Mouse (Mus musculus): Measurements from ENCODE around the gene Fam71d. TPM values are rescaled to one million over a fixed set of nuclear protein-coding genes. Genes with fewer than 3 reads are reported as not detected.
A peak's percentile ranks its signal among the peaks of the same experiment; 100 is the strongest.

Fam71d gene
- polyA plus RNA-seq, 1 experiment from 2014 or later = not detected

DNA sequence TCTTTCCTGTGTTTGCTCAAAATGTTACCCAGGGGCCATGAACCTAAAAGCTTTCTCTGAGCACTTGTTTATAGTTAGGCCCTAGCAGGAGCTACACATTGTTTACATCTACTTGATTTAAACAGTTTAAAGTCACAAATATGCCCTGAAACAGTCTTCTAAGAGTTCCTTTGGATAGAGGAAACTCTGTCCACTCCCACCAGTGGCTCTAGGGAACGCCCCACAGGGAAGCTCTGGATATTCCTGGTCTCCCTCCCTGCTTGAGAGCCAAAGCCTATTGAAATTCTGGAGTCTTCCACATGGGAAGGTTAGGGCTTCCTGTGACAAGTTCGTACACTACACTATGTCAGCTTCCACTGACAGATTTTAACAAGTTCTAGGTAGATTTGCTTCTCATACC lies 48.3 kb downstream of the Fam71d start:
- no peaks in the 10 kb centered on the region for H3K9me3 ChIP-seq
- no peak overlapping the region for H3K4me2 ChIP-seq (replicated peaks)
- no peaks in the 10 kb centered on the region for H3K27me3 ChIP-seq (replicated peaks)
- no peaks in the 10 kb centered on the region for H3K4me1 ChIP-seq
- H3K9ac ChIP-seq = no peak overlapping the region
- ATAC-seq (ENCODE audit: low FRiP score, low read depth) = no peak
- no peaks in the 10 kb centered on the region for H3K36me3 ChIP-seq
- H3K27ac ChIP-seq = no peak overlapping the region
- WGBS = 78% methylated on average over 2 of the region's 2 CpGs
- H3K4me3 ChIP-seq = no peak overlapping the region

DNA sequence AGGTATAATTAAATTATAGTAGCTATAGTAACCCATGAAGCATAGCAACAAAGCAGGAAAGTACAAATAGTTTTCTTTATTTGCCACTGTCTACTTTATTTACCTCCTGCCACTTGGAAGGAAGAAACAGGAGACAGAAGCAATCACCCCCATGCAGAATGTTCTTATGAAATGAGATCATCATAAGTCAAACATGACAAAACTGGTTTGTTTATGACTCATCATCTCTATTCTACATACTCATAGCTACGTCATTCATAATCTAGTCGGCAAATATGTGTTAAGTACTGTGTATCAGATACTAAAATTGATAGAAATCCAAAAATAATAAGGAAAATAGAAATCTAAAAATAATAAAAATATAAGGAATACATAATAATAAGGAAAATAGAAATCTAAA lies 49.0 kb downstream of the Fam71d start:
- Histone ChIP-seq H3K4me2 (replicated peaks) (no peak overlapping the region), H3K9me3 (no peaks in the 10 kb centered on the region), H3K9ac (no peak overlapping the region), H3K27ac (no peak overlapping the region), H3K4me1 (no peaks in the 10 kb centered on the region), H3K27me3 (replicated peaks) (no peaks in the 10 kb centered on the region), H3K4me3 (no peak overlapping the region), H3K36me3 (no peaks in the 10 kb centered on the region)
- no peak for ATAC-seq (ENCODE audit: low FRiP score, low read depth)
- 91% methylated on average over 2 of the region's 2 CpGs for WGBS

DNA sequence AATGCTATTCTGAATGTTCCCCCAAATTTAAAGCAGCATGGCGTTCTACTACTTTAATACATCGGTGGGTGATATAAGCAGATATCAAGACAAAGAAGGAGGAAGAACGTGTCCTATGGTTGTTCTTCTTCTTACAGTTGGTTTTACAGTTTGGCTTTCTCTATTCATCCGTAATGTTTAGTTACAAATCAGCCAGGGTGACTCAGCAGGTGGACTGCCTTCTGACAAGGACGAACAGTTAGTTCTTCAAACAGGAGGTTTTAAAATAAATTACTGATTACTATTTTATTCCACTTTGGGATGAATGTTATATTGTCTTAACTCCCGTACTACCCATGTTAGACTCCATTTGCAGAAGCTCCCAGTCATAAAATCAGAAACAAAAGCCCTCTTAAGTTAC lies 54.9 kb downstream of the Fam71d start:
- no peaks in the 10 kb centered on the region for H3K4me1 ChIP-seq
- H3K9ac ChIP-seq = no peak overlapping the region
- H3K27ac ChIP-seq = no peak overlapping the region
- H3K27me3 ChIP-seq (replicated peaks) = no peaks in the 10 kb centered on the region
- no peaks in the 10 kb centered on the region for H3K36me3 ChIP-seq
- no peaks in the 10 kb centered on the region for H3K9me3 ChIP-seq
- no peak overlapping the region for H3K4me3 ChIP-seq
- ATAC-seq (ENCODE audit: low FRiP score, low read depth) = no peak
- WGBS = 70% methylated on average over 6 of the region's 6 CpGs
- no peak overlapping the region for H3K4me2 ChIP-seq (replicated peaks)

DNA sequence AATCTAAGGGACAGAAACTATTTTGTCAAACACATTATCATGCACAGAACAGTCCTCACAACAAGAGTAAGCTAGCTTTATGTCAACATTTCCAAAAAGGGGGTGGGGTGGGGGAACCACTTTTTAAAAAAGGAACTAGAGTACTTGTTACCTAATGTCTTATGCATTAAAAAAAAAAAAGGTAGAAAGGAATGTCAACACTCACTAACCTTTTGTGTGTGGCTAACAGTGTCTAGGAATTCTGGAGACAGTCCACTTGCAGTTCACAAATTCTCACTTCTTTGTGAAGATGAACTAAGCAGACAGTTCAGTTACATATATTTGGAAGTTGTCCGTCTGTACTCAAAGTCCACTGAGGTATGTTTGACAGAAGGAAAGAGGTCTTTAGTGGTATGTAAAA lies 56.1 kb downstream of the Fam71d start:
- no peak for ATAC-seq (ENCODE audit: low FRiP score, low read depth)
- Histone ChIP-seq H3K4me2 (replicated peaks) (peak overlapping the region; percentile 94), H3K9ac (no peak overlapping the region), H3K27me3 (replicated peaks) (no peaks in the 10 kb centered on the region), H3K4me3 (no peak overlapping the region), H3K4me1 (no peaks in the 10 kb centered on the region), H3K9me3 (no peaks in the 10 kb centered on the region), H3K36me3 (no peaks in the 10 kb centered on the region), H3K27ac (no peak overlapping the region)
- WGBS = 50% methylated on average over 1 of the region's 1 CpGs

DNA sequence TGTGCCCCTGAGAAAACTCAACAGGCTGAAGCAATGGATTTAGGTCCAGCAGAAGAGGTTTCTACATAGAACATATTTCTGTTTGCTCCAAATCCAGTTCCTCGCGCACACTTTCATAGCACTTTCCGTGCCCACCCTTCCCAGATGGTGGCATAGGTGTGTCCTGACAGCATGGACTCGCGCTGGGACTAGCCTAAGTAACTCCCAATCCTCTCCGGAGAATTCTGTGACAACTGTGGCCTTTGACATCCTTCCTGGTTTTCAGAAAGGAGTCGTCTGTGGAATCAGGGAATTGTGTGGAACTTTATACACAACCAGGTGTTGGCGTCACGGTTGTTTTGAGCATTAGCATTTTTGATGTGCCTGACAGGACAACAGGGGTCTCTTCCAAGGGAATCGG lies 56.8 kb downstream of the Fam71d start:
- Histone ChIP-seq H3K4me1 (no peaks in the 10 kb centered on the region), H3K27ac (no peak overlapping the region), H3K36me3 (no peaks in the 10 kb centered on the region), H3K27me3 (replicated peaks) (no peaks in the 10 kb centered on the region), H3K9me3 (no peaks in the 10 kb centered on the region), H3K4me2 (replicated peaks) (peak overlapping the region; percentile 94), H3K9ac (peak overlapping the region; percentile 38), H3K4me3 (peak overlapping the region; percentile 83)
- peak; percentile 39 for ATAC-seq (ENCODE audit: low FRiP score, low read depth)
- under 1% methylated on average over 10 of the region's 10 CpGs for WGBS

DNA sequence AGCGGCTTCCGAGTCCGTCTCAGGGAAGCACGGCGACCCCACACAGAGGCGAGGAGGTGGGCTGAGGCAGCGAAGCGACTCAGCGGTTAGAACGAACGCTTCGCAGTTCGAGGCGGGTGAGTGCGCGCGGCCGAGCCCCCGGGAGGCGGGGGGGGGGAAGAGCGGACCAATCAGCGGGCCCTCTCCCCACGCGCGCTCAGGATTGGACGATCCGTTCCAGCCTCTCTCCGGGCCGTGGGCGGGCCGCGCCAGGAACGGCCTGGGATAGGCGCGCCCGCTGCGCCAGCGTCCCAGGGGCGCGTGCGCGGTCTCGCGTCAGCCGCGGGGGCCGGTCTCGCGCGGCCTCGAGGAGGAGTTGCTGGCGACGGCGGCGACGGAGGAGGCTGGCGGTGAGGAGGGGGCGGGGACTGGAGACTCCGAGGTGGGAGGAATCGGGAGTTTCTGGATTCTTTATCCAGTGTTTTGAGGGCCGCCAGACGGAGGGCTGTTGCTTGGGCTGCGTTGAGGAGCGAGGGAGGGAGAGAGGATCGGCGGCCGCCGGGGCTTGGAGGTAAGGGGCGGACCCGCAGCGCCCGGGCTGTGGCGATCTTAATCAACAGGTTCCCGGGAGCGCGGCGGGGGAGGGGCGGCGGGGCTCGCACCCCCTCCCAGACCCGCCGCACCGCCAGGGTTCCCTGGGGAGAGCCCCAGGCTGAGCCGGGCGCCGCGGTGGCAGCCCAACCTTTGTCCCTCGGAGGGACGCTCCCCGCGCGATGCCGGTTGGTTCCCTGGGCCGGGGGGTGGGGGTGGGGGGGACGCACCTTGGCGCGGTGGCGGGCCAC lies 57.4 kb downstream of the Fam71d start, which contains the start of gene Mpp5:
Mpp5 (plus strand) TSS at position 351 of the 821 bp plus-strand sequence.
- no peaks in the 10 kb centered on the region for H3K4me1 ChIP-seq
- peak within 1 kb of the TSS; percentile 88 for H3K9ac ChIP-seq
- no peaks in the 10 kb centered on the region for H3K27me3 ChIP-seq (replicated peaks)
- H3K36me3 ChIP-seq = no peaks in the 10 kb centered on the region
- peak within 1 kb of the TSS; percentile 83 for H3K4me3 ChIP-seq
- ATAC-seq (ENCODE audit: low FRiP score, low read depth) = peak; percentile 100
- WGBS = under 1% methylated on average over 93 of the region's 98 CpGs
- H3K9me3 ChIP-seq = no peaks in the 10 kb centered on the region
- H3K4me2 ChIP-seq (replicated peaks) = peak within 1 kb of the TSS; percentile 94
- H3K27ac ChIP-seq = peak within 1 kb of the TSS; percentile 72; the same call in 1 of the 2 replicates

DNA sequence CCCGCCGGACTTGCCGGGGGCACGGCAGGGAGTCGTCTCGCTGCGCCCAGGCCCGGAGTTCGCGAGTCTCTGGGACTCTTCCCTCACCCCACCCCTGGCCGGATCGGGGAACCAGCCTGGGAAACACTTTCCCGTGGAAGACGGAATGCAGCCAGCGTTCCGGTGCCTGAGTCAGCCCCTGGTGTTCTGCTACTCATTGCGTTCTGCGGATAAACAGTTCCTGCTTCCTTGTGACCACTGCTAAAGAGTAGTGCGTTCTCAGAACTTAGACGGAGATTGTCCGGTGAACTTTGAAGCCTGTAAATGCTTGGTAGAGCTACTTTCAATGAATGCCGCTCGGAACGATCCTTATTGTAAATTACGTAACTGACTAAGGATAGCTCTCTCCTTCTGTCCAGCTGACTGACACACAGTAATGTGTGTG lies 58.1 kb downstream of the Fam71d start:
- Histone ChIP-seq H3K4me3 (peak overlapping the region; percentile 83), H3K4me2 (replicated peaks) (peak overlapping the region; percentile 94), H3K36me3 (no peaks in the 10 kb centered on the region), H3K4me1 (no peaks in the 10 kb centered on the region), H3K27me3 (replicated peaks) (no peaks in the 10 kb centered on the region), H3K27ac (peak overlapping the region; percentile 72; the same call in 1 of the 2 replicates), H3K9ac (peak overlapping the region; percentile 88), H3K9me3 (no peaks in the 10 kb centered on the region)
- peak; percentile 41 for ATAC-seq (ENCODE audit: low FRiP score, low read depth)
- under 1% methylated on average over 25 of the region's 25 CpGs for WGBS

GRCm38 (mm10) chr12:78761979-78762378 lies 70.6 kb downstream of the Fam71d start:
- ATAC-seq (ENCODE audit: low FRiP score, low read depth) = no peak
- Histone ChIP-seq H3K4me2 (replicated peaks) (no peak overlapping the region), H3K27ac (no peak overlapping the region)

GRCm38 (mm10) chr12:78769031-78769713 lies 77.8 kb downstream of the Fam71d start:
- Histone ChIP-seq H3K36me3 (peaks cover 2% of the 10 kb centered on the region; the same call in 1 of the 2 replicates), H3K9me3 (no peaks in the 10 kb centered on the region), H3K9ac (no peak overlapping the region), H3K4me1 (no peaks in the 10 kb centered on the region), H3K27ac (no peak overlapping the region), H3K4me2 (replicated peaks) (no peak overlapping the region), H3K27me3 (replicated peaks) (no peaks in the 10 kb centered on the region), H3K4me3 (no peak overlapping the region)
- 86% methylated on average over 6 of the region's 6 CpGs for WGBS
- ATAC-seq (ENCODE audit: low FRiP score, low read depth) = no peak

More at GRCm38 (mm10) chr12:78761979-78762378, 70.6 kb downstream of the Fam71d start:
- Histone ChIP-seq H3K9ac (no peak overlapping the region), H3K36me3 (no peaks in the 10 kb centered on the region), H3K9me3 (no peaks in the 10 kb centered on the region), H3K4me1 (no peaks in the 10 kb centered on the region), H3K27me3 (replicated peaks) (no peaks in the 10 kb centered on the region), H3K4me3 (no peak overlapping the region)

GRCm38 (mm10) chr12:78773211-78773610 lies 81.9 kb downstream of the Fam71d start:
- Histone ChIP-seq H3K27ac (no peak overlapping the region), H3K9me3 (no peaks in the 10 kb centered on the region), H3K27me3 (replicated peaks) (no peaks in the 10 kb centered on the region), H3K4me2 (replicated peaks) (no peak overlapping the region), H3K4me1 (0 out of 2 replicates have a peak, but pooled peaks cover 5% of the 10 kb centered on the region), H3K9ac (no peak overlapping the region), H3K4me3 (no peak overlapping the region), H3K36me3 (peaks cover 2% of the 10 kb centered on the region; the same call in 1 of the 2 replicates)
- 75% methylated on average over 2 of the region's 2 CpGs for WGBS
- no peak for ATAC-seq (ENCODE audit: low FRiP score, low read depth)

DNA sequence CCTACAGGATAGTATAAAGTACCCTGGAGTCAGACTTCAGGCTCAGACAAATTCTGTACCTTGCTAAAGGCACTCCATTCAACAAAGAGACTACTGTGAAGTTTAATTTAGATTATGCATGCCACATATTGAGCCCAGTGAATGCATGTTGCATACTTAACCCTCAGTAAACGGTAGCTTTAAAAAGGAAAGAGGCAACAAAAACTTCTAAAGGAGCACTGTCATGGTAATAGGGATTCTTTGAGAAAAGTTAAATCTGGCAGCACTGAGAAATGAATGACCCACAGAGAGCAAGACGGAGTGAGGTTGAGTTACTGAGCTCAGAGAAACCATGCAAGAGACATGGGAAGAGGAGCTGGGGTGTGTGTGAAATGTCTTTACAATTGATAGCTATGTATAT lies 86.6 kb downstream of the Fam71d start:
- 3% methylated on average over 2 of the region's 2 CpGs for WGBS
- Histone ChIP-seq H3K4me3 (no peak overlapping the region), H3K4me1 (0 out of 2 replicates have a peak, but pooled peaks cover 11% of the 10 kb centered on the region), H3K9ac (no peak overlapping the region), H3K4me2 (replicated peaks) (0 out of 2 replicates have a peak overlapping the region, but pooled peaks have one; percentile 12), H3K27ac (no peak overlapping the region), H3K27me3 (replicated peaks) (no peaks in the 10 kb centered on the region), H3K36me3 (peaks cover 2% of the 10 kb centered on the region; the same call in 1 of the 2 replicates), H3K9me3 (no peaks in the 10 kb centered on the region)
- ATAC-seq (ENCODE audit: low FRiP score, low read depth) = peak; percentile 86

GRCm38 (mm10) chr12:78778423-78779067 lies 87.2 kb downstream of the Fam71d start:
- Histone ChIP-seq H3K9ac (no peak overlapping the region), H3K36me3 (peaks cover 2% of the 10 kb centered on the region; the same call in 1 of the 2 replicates), H3K9me3 (no peaks in the 10 kb centered on the region), H3K27ac (no peak overlapping the region), H3K4me1 (0 out of 2 replicates have a peak, but pooled peaks cover 11% of the 10 kb centered on the region), H3K4me3 (no peak overlapping the region), H3K4me2 (replicated peaks) (0 out of 2 replicates have a peak overlapping the region, but pooled peaks have one; percentile 12), H3K27me3 (replicated peaks) (no peaks in the 10 kb centered on the region)
- 49% methylated on average over 4 of the region's 4 CpGs for WGBS
- ATAC-seq (ENCODE audit: low FRiP score, low read depth) = no peak

All from neural tube, embryonic 12.5 days (tissue).